Mouse (Mus musculus) MEL (cell line): ENCODE measurements at regions not wholly inside any gene's neighbourhood (a gene's known extent, or its start where the extent isn't known, plus 50 kb on each side); places are given as distances from the start of the nearest gene placed in this dataset.

Source experiments
- BHLHE40 ChIP-seq: IDR thresholded peaks from 2 replicates; pipeline ENCODE4 v1.6.1; 2012; ENCODE audit warnings: low read depth, mild to moderate bottlenecking, inconsistent platforms, low read length, improper control_type of control experiment, borderline replicate concordance
- CTCF ChIP-seq, 3 experiments: IDR thresholded peaks in 2 of 3; conservative IDR thresholded peaks in 1 of 3; 2 replicates each; pipeline ENCODE4 v1.5.1; 2011 to 2012; ENCODE audit warnings: low read length in 3 of 3, low read depth in 2 of 3, mild to moderate bottlenecking in 2 of 3, improper control_type of control experiment in 1 of 3, inconsistent platforms in 1 of 3, mixed read lengths in 1 of 3, moderate library complexity in 1 of 3; ENCODE audit not compliant: control insufficient read depth in 1 of 3, insufficient read depth in 1 of 3, poor library complexity in 1 of 3, severe bottlenecking in 1 of 3
- EP300 ChIP-seq, 2 experiments: IDR thresholded peaks; 2 replicates each; pipeline ENCODE4 v1.6.1; 2011; ENCODE audit warnings: improper control_type of control experiment in 2 of 2, low read length in 2 of 2, low read depth in 1 of 2, mild to moderate bottlenecking in 1 of 2
- JUND ChIP-seq: IDR thresholded peaks from 2 replicates; pipeline ENCODE4 v1.6.1; 2011; ENCODE audit warnings: low read depth, mild to moderate bottlenecking, improper control_type of control experiment, low read length
- KAT2A ChIP-seq: conservative IDR thresholded peaks from 2 replicates; pipeline ENCODE4 v1.6.1; 2012; ENCODE audit warnings: low read depth, low read length, improper control_type of control experiment, inconsistent platforms
- MAX ChIP-seq: IDR thresholded peaks from 2 replicates; pipeline ENCODE4 v1.6.1; 2011; ENCODE audit warnings: low read length, improper control_type of control experiment
- MEF2A ChIP-seq: IDR thresholded peaks from 2 replicates; pipeline ENCODE4 v1.6.1; 2014; ENCODE audit warnings: low read depth, mild to moderate bottlenecking, inconsistent platforms, low read length, improper control_type of control experiment; ENCODE audit not compliant: poor library complexity, insufficient replicate concordance, severe bottlenecking; ENCODE audit errors: extremely low read depth
- POLR2A ChIP-seq, 2 experiments: IDR thresholded peaks; 2 replicates each; pipeline ENCODE4 v1.6.1; 2011 to 2012; ENCODE audit warnings: low read length in 2 of 2, mild to moderate bottlenecking in 2 of 2, control low read depth in 1 of 2, improper control_type of control experiment in 1 of 2, low read depth in 1 of 2, moderate library complexity in 1 of 2; ENCODE audit not compliant: control insufficient read depth in 1 of 2, insufficient read depth in 1 of 2, poor library complexity in 1 of 2
- RAD21 ChIP-seq: IDR thresholded peaks from 2 replicates; pipeline ENCODE4 v1.6.1; 2011; ENCODE audit warnings: mild to moderate bottlenecking, low read depth, low read length, improper control_type of control experiment
- USF1 ChIP-seq: IDR thresholded peaks from 2 replicates; pipeline ENCODE4 v1.6.1; 2014; ENCODE audit warnings: low read depth, mild to moderate bottlenecking, inconsistent platforms, low read length, improper control_type of control experiment, moderate library complexity
- ZC3H11A ChIP-seq: IDR thresholded peaks from 2 replicates; pipeline ENCODE4 v1.6.1; 2012; ENCODE audit warnings: low read depth, mild to moderate bottlenecking, inconsistent platforms, low read length, improper control_type of control experiment
- ZMIZ1 ChIP-seq: IDR thresholded peaks from 2 replicates; pipeline ENCODE4 v1.6.1; 2012; ENCODE audit warnings: low read depth, mild to moderate bottlenecking, inconsistent platforms, low read length, improper control_type of control experiment, moderate library complexity
- ZNF384 ChIP-seq: IDR thresholded peaks from 2 replicates; pipeline ENCODE4 v1.6.1; 2012; ENCODE audit warnings: low read depth, mild to moderate bottlenecking, inconsistent platforms, low read length, improper control_type of control experiment

- TF ChIP-seq JUND (no peak), RAD21 (no peak), POLR2A (IDR thresholded peaks at IDR 0.05; ENCODE audit: control insufficient read depth in 1 of 2, insufficient read depth in 1 of 2, low read depth in 1 of 2, low read length in 2 of 2, poor library complexity in 1 of 2) (no peak), EP300 (IDR thresholded peaks at IDR 0.05; ENCODE audit: low read depth in 1 of 2, low read length in 2 of 2) (no peak), ZNF384 (no peak), CTCF (IDR thresholded peaks at IDR 0.05 in 2 of 3, conservative IDR thresholded peaks at IDR 0.05 in 1 of 3; ENCODE audit: control insufficient read depth in 1 of 3, insufficient read depth in 1 of 3, low read depth in 2 of 3, low read length in 3 of 3, poor library complexity in 1 of 3, severe bottlenecking in 1 of 3) (no peak), ZC3H11A (no peak), MEF2A (no peak), ZMIZ1 (no peak), BHLHE40 (no peak), USF1 (no peak), KAT2A (no peak), MAX (no peak)
These were observed 948.4 kb downstream of the Serpinb8 start for GRCm38 (mm10) chr1:108538238-108538637.
